Mouse (Mus musculus): ENCODE results near the gene Bola1.

GRCm38 (mm10) chr3:96182382-96182776 is 37.1 kb downstream of the Bola1 start:
- TF ChIP-seq TBP (conservative IDR thresholded peaks at IDR 0.05; ENCODE audit: low read depth, low read length), result no peak
- TF ChIP-seq CTCF (conservative IDR thresholded peaks at IDR 0.05 in 1 of 2, IDR thresholded peaks at IDR 0.05 in 1 of 2; ENCODE audit: low read depth in 2 of 2, low read length in 2 of 2), result no peak
- no peak for TF ChIP-seq ZKSCAN1 (IDR thresholded peaks at IDR 0.05; ENCODE audit: borderline replicate concordance, low read depth, low read length)
- TF ChIP-seq HCFC1 (IDR thresholded peaks at IDR 0.05; ENCODE audit: low read depth, low read length), result no peak

Measured in CH12.LX (cell line).